Mouse (Mus musculus) inflammation-experienced regulatory T-cells, adult 16 weeks (primary cell): ENCODE results near the gene Fam71b. TPM values are rescaled to one million over a fixed set of nuclear protein-coding genes. Genes with fewer than 3 reads are reported as not detected.

ENCODE experiments used
- polyA plus RNA-seq: library from polyadenylated mRNA; unstranded; fragments of 100-300 nt; shearing (Covaris generic); gene quantifications from one replicate; pipeline ENCODE4 v1.2.1, GENCODE M21; 2017

Gene Fam71b
- 0.71 TPM for polyA plus RNA-seq

GRCm38 (mm10) chr11:46396167-46396859, at the start of gene Fam71b:
TSS of gene Fam71b (plus strand) at chr11:46396559.

GRCm38 (mm10) chr11:46389336-46390117, 6.8 kb upstream of the Fam71b start, which contains the start of gene Itk:
TSS of gene Itk (minus strand) at chr11:46389515.

GRCm38 (mm10) chr11:46436760-46437458, 40.5 kb downstream of the Fam71b start, which contains the start of gene Med7:
TSS of gene Med7 (plus strand) at chr11:46436925.

GRCm38 (mm10) chr11:46454453-46455045, 58.2 kb downstream of the Fam71b start, which contains the start of gene Havcr2:
TSS of gene Havcr2 (plus strand) at chr11:46454935.

Other genes with a start within 250 kb of the Fam71b start
- 0.30 TPM for gene Nipal4, start 230.1 kb upstream of the Fam71b start, polyA plus RNA-seq
- 0.88 TPM for gene Fndc9, start 161.0 kb upstream of the Fam71b start, polyA plus RNA-seq
- gene Cyfip2, start 83.7 kb upstream of the Fam71b start, polyA plus RNA-seq: 192 TPM
- 320 TPM for gene Itk, start 7.0 kb upstream of the Fam71b start, polyA plus RNA-seq
- gene Med7, start 40.4 kb downstream of the Fam71b start, polyA plus RNA-seq: 65.3 TPM
- gene Havcr2, start 58.4 kb downstream of the Fam71b start, polyA plus RNA-seq: 2.3 TPM
- 0.28 TPM for gene Gm12169, start 127.7 kb downstream of the Fam71b start, polyA plus RNA-seq
- not detected for gene BC053393, start 175.0 kb downstream of the Fam71b start, polyA plus RNA-seq
- not detected for gene Dppa1, start 232.7 kb downstream of the Fam71b start, polyA plus RNA-seq